Mouse (Mus musculus): ENCODE measurements around the gene Tbx18.

Gene Tbx18

GRCm38 (mm10) chr9:87730961-87731535 lies at the start of gene Tbx18:
Tbx18 (minus strand) TSS chr9:87731260.
- peak; percentile 75 to 77 for DNase-seq

GRCm38 (mm10) chr9:87773951-87774350 lies 42.9 kb upstream of the Tbx18 start:
- no peak for DNase-seq

- no peak for DNase-seq
These were observed 24.6 kb upstream of the Tbx18 start for GRCm38 (mm10) chr9:87755621-87756020.

GRCm38 (mm10) chr9:87741599-87741998 lies 10.5 kb upstream of the Tbx18 start:
- no peak for DNase-seq

GRCm38 (mm10) chr9:87740667-87741066 lies 9.6 kb upstream of the Tbx18 start:
- peak; percentile 80 to 87 for DNase-seq

- DNase-seq: no peak
These were observed 9.2 kb upstream of the Tbx18 start for GRCm38 (mm10) chr9:87740241-87740645.

GRCm38 (mm10) chr9:87739543-87740161 lies 8.6 kb upstream of the Tbx18 start:
- DNase-seq: peak in 1 of 2 experiments; percentile 23

GRCm38 (mm10) chr9:87738766-87739542 lies 7.9 kb upstream of the Tbx18 start:
- DNase-seq: peak in 1 of 2 experiments; percentile 17

GRCm38 (mm10) chr9:87738123-87738522 lies 7.1 kb upstream of the Tbx18 start:
- peak in 1 of 2 experiments; percentile 40 for DNase-seq

- DNase-seq: peak in 1 of 2 experiments; percentile 14
These were observed 6.2 kb upstream of the Tbx18 start for GRCm38 (mm10) chr9:87737271-87737670.

GRCm38 (mm10) chr9:87735046-87735445 lies 4.0 kb upstream of the Tbx18 start:
- DNase-seq: peak in 1 of 2 experiments; percentile 7

- DNase-seq: peak in 1 of 2 experiments; percentile 18
These were observed 3.6 kb upstream of the Tbx18 start for GRCm38 (mm10) chr9:87734631-87735030.

- peak in 1 of 2 experiments; percentile 4 for DNase-seq
These were observed 2.7 kb upstream of the Tbx18 start for GRCm38 (mm10) chr9:87733732-87734131.

- DNase-seq: peak in 1 of 2 experiments; percentile 15
These were observed 2.2 kb upstream of the Tbx18 start for GRCm38 (mm10) chr9:87733236-87733630.

- peak in 1 of 2 experiments; percentile 39 for DNase-seq
These were observed 1.6 kb upstream of the Tbx18 start for GRCm38 (mm10) chr9:87732416-87733235.

GRCm38 (mm10) chr9:87730271-87730960 lies 644 bp downstream of the Tbx18 start:
- peak; percentile 32 to 49 for DNase-seq

GRCm38 (mm10) chr9:87729316-87730270 lies 1.5 kb downstream of the Tbx18 start:
- DNase-seq: peak in 1 of 2 experiments; percentile 37

- peak in 1 of 2 experiments; percentile 13 for DNase-seq
These were observed 3.0 kb downstream of the Tbx18 start for GRCm38 (mm10) chr9:87728107-87728506.

- DNase-seq: peak in 1 of 2 experiments; percentile 33
These were observed 3.7 kb downstream of the Tbx18 start for GRCm38 (mm10) chr9:87727155-87727953.

GRCm38 (mm10) chr9:87721793-87722192 lies 9.3 kb downstream of the Tbx18 start:
- DNase-seq: no peak

Measured in cerebellum, postnatal 14 days (tissue).